Mouse (Mus musculus): Measurements from ENCODE around the gene Dnal1. TPM values are rescaled to one million over a fixed set of nuclear protein-coding genes. Genes with fewer than 3 reads are reported as not detected.
"Not testable (repeated sequence)": the region's sequence is repeated elsewhere in the genome, so short reads cannot be mapped to it uniquely, and the experiment has no call there.

Gene Dnal1
- polyA plus RNA-seq, 1 experiment from 2014 or later = 3.7 TPM

DNA sequence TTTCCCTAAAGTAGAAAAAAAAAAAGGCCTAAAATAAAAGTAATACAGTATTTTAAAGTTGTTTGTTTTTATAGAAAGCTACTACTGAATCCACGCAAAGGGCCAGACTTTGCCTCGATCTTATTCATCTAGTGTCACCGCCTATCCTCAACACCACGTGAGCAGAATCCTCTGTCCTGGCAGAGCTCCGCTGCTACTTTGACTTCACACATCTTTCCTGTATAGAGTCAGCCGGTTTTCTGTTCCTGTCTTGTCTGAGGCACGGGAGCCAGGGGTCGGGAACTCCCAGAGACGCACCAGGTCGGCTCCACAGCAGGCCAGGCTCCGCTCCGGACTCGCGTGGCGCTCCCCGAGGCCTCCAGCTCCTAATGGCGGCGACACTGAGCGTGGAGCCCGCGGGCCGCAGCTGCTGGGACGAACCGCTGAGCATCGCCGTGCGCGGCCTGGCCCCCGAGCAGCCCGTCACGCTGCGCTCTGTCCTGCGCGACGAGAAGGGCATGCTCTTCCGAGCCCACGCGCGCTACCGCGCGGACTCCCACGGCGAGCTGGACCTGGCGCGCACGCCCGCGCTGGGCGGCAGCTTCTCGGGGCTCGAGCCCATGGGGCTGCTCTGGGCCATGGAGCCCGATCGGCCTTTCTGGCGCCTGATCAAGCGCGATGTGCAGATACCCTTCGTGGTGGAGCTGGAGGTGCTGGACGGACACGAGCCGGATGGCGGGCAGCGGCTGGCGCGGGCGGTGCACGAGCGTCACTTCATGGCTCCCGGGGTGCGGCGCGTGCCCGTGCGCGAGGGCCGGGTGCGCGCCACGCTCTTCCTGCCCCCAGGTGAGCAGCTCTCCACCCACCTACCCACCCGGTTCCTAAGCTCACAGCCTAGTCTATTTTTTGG lies 13.3 kb upstream of the Dnal1 start, which contains the start of gene Acot6:
Gene Acot6 (plus strand): TSS at position 51 of the 889 bp plus-strand sequence.
- H3K4me3 ChIP-seq = peak within 1 kb of the TSS; percentile 64
- not testable (repeated sequence) for H3K9me3 ChIP-seq; H3K4me1 ChIP-seq; H3K36me3 ChIP-seq; H3K27me3 ChIP-seq (ENCODE audit: insufficient read depth, poor library complexity, severe bottlenecking)
- H3K27ac ChIP-seq = peak within 1 kb of the TSS; percentile 87
- DNase-seq (ENCODE audit: low spot score) = peak; percentile 81
- under 1% methylated on average over 79 of the region's 80 CpGs for WGBS

DNA sequence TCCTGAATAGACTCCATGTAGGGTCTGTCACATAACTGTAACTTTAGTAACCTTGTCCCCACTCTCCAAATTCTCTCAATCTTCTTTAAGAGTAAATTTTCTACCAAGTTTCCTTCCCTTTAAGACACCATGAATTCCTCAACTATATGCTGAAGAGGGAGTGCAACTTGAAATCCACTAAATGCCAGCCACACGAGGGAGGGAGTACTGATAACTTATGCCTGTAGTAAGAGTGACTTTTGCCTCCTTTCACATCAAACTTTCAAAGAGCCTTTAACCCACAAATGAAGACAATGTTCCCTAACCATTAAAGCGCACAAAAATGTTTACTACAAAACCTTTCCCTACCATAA lies 12.7 kb upstream of the Dnal1 start:
- WGBS = 48% methylated on average over 2 of the region's 2 CpGs
- no peaks in the 10 kb centered on the region for H3K27me3 ChIP-seq (ENCODE audit: insufficient read depth, poor library complexity, severe bottlenecking)
- H3K4me1 ChIP-seq = 0 out of 2 replicates have a peak, but pooled peaks cover 2% of the 10 kb centered on the region
- H3K27ac ChIP-seq = no peak overlapping the region
- no peak for DNase-seq (ENCODE audit: low spot score)
- no peaks in the 10 kb centered on the region for H3K36me3 ChIP-seq
- peak overlapping the region; percentile 64 for H3K4me3 ChIP-seq
- no peaks in the 10 kb centered on the region for H3K9me3 ChIP-seq

DNA sequence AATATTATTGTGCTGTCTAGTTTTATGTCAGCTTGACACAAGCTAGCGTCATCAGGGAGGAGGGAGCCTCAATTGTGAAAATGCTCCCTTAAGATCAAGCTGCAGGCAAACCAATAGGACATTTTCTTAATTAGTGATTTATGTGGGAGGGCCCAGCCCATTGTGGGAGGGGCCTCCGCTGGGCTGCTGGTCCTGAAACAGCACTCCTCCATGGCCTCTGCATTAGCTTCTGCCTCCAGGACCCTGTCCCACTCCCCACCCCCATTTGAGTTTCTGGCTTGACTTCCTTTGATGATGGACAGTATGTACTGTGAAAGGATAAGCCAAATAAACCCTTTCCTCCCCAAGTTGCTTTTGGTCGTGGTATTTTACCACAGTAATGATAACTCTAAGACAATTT lies 7.2 kb upstream of the Dnal1 start:
- H3K4me3 ChIP-seq = no peak overlapping the region
- no peak overlapping the region for H3K27ac ChIP-seq
- no peaks in the 10 kb centered on the region for H3K27me3 ChIP-seq (ENCODE audit: insufficient read depth, poor library complexity, severe bottlenecking)
- WGBS = 76% methylated on average over 3 of the region's 3 CpGs
- no peaks in the 10 kb centered on the region for H3K36me3 ChIP-seq
- no peaks in the 10 kb centered on the region for H3K9me3 ChIP-seq
- H3K4me1 ChIP-seq = no peaks in the 10 kb centered on the region
- DNase-seq (ENCODE audit: low spot score) = no peak

DNA sequence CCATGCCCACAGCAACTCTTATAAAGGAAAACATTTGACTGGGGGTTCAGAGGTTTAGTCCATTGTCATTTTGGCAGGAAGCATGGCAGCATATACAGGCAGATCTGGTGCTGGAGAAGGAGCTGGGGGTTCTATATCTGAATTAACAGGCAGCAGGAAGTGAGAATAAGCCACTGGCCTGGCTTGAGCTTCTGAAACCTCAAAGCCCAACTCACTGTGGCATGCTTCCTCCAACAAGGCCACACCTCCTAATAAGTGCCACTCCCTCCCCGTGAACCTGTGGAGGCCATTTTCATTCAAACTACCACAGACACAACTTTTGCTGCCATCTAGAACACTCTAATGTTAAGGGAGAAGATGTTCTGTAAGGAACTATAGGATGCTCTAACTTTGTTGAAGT lies 6.5 kb upstream of the Dnal1 start:
- no peak for DNase-seq (ENCODE audit: low spot score)
- Histone ChIP-seq H3K36me3 (no peaks in the 10 kb centered on the region), H3K27ac (no peak overlapping the region), H3K27me3 (ENCODE audit: insufficient read depth, poor library complexity, severe bottlenecking) (no peaks in the 10 kb centered on the region), H3K9me3 (no peaks in the 10 kb centered on the region), H3K4me1 (no peaks in the 10 kb centered on the region), H3K4me3 (no peak overlapping the region)
- 72% methylated on average over 1 of the region's 1 CpGs for WGBS

DNA sequence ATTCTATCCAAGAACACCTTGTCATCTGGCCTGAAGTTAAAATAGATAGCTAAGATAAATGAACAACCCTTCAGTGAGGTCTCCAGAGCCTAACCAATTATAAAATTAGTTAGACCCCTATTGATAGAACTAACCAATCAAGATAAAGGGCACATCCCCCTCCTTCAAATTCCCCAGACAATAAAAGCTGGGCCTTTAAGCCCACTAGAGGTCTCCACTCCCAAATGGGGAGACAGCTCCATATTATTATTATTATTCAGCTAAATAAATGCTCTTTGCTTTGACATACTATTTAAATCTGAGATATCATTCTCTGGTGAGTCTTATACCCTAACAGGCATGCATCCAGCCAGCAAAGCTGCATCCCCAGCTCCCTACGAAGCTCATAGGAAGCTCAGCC lies 4.2 kb upstream of the Dnal1 start:
- no peak overlapping the region for H3K27ac ChIP-seq
- H3K27me3 ChIP-seq (ENCODE audit: insufficient read depth, poor library complexity, severe bottlenecking) = no peaks in the 10 kb centered on the region
- 83% methylated on average over 1 of the region's 1 CpGs for WGBS
- H3K36me3 ChIP-seq = no peaks in the 10 kb centered on the region
- H3K4me3 ChIP-seq = no peak overlapping the region
- H3K4me1 ChIP-seq = peaks cover 9% of the 10 kb centered on the region
- no peaks in the 10 kb centered on the region for H3K9me3 ChIP-seq
- DNase-seq (ENCODE audit: low spot score) = no peak

DNA sequence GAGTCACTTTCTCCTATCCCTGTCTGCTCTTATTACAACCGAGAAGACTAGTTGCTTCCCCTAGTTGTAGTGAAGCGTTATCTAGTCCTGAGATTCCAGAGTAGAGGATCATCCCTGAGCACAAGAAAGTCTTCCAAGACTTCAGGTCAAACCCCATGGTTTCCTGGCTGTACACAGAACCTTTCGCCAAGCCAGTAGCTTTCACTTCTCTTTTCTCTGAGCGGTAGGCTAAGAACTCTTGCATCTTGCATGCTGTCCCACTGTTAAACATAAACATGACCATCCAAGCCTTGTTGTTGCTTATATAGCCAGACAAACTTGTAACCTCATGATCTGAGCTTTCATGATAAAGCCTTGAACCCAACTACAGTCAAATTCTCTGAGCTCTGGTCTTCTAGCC lies 3.4 kb upstream of the Dnal1 start:
- H3K27me3 ChIP-seq (ENCODE audit: insufficient read depth, poor library complexity, severe bottlenecking) = no peaks in the 10 kb centered on the region
- H3K27ac ChIP-seq = no peak overlapping the region
- no peak overlapping the region for H3K4me3 ChIP-seq
- peaks cover 11% of the 10 kb centered on the region for H3K4me1 ChIP-seq
- no peak for DNase-seq (ENCODE audit: low spot score)
- no peaks in the 10 kb centered on the region for H3K9me3 ChIP-seq
- H3K36me3 ChIP-seq = no peaks in the 10 kb centered on the region
- WGBS = 81% methylated on average over 4 of the region's 4 CpGs

DNA sequence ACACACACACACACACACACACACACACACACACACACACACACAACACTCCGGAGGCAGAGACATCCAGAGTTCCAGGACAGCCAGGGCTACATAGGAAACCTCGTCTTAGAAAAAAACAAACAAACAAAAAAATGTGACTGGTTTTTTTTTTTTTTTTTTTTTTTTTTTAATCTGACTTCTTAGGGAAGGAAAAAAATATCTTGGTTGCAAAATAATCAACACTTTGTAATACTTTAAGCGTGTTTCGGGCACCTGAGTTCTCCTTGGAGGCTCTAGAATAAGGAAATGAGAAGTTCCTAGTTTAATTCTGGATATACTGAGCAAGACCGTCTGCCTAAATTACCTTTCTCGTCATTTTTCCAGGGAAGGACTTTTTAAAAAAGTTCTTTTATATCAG lies 490 bp upstream of the Dnal1 start:
- Histone ChIP-seq H3K36me3 (no peaks in the 10 kb centered on the region), H3K27me3 (ENCODE audit: insufficient read depth, poor library complexity, severe bottlenecking) (no peaks in the 10 kb centered on the region), H3K9me3 (no peaks in the 10 kb centered on the region), H3K4me1 (peaks cover 11% of the 10 kb centered on the region), H3K27ac (peak overlapping the region; percentile 86; the same call in 1 of the 2 replicates), H3K4me3 (peak overlapping the region; percentile 94)
- DNase-seq (ENCODE audit: low spot score) = no peak
- WGBS = 52% methylated on average over 6 of the region's 6 CpGs

DNA sequence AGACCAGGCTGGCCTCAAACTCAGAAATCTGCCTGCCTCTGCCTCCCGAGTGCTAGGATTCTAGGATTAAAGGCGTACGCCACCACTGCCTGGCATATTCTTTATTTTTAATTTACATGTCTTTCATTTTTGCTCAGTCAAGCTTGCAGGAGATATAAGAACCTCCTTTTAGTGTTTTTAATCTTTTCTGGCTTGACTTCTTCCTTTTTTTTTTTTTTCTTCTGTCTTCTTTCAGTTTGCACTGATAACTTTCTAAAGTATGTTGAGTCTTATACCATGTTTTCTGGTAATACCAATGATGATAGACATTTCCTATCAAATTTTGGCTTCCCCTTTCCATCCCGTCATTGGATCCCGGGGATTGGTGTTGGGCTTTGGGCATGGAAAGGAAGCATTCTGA lies 5.4 kb downstream of the Dnal1 start:
- DNase-seq (ENCODE audit: low spot score) = no peak
- WGBS = 93% methylated on average over 5 of the region's 5 CpGs

DNA sequence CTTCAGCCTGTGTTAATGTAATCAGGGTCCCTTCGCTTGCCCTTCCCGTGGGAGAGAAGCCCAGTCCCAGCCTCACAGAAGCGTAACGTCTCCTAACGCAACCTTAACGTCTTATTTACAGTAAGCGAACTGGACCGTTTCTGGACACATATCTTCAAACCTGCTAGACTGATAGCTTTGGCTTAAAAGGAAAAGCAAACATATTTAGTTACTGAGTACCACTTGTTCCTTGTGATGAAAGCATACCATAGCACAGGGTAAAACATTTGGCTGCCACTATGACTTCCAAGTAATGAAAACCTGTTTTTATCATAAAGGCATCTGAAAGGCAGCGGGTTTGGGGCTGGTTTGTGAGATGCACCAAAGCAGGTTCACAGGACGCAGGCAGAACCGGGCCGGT lies 11.7 kb downstream of the Dnal1 start:
- no peaks in the 10 kb centered on the region for H3K9me3 ChIP-seq
- no peaks in the 10 kb centered on the region for H3K4me1 ChIP-seq
- peaks cover 17% of the 10 kb centered on the region; the same call in 1 of the 2 replicates for H3K36me3 ChIP-seq
- no peak for DNase-seq (ENCODE audit: low spot score)
- 78% methylated on average over 12 of the region's 12 CpGs for WGBS
- no peak overlapping the region for H3K4me3 ChIP-seq
- H3K27ac ChIP-seq = no peak overlapping the region
- no peaks in the 10 kb centered on the region for H3K27me3 ChIP-seq (ENCODE audit: insufficient read depth, poor library complexity, severe bottlenecking)

More for the DNA sequence above, 5.4 kb downstream of the Dnal1 start:
- H3K4me1 ChIP-seq = peaks cover 6% of the 10 kb centered on the region
- no peak overlapping the region for H3K4me3 ChIP-seq
- H3K27me3 ChIP-seq (ENCODE audit: insufficient read depth, poor library complexity, severe bottlenecking) = no peaks in the 10 kb centered on the region
- 0 out of 2 replicates have a peak, but pooled peaks cover 2% of the 10 kb centered on the region for H3K36me3 ChIP-seq
- no peak overlapping the region for H3K27ac ChIP-seq
- H3K9me3 ChIP-seq = no peaks in the 10 kb centered on the region

DNA sequence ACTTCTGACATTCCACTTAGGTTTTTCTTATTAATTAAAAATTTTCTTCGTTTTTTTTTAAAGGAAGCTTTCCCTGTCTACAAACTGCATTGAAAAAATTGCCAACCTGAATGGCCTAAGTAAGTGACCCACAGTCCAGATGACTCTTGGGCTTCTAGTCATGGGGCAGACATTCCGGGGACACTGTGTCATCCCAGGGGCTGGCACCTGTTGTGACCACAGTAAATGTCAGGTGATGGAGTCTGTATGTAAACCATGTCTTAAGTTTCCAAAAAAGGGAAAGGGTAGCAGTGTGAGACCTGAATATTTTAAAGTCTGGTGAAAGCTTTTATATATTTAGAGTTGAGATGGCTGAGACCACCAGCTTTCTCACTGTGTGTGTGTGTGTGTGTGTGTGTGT lies 12.7 kb downstream of the Dnal1 start:
- Histone ChIP-seq H3K9me3 (no peaks in the 10 kb centered on the region), H3K4me3 (no peak overlapping the region), H3K4me1 (no peaks in the 10 kb centered on the region), H3K27ac (no peak overlapping the region), H3K27me3 (ENCODE audit: insufficient read depth, poor library complexity, severe bottlenecking) (no peaks in the 10 kb centered on the region), H3K36me3 (peaks cover 22% of the 10 kb centered on the region)
- 82% methylated on average over 2 of the region's 2 CpGs for WGBS
- no peak for DNase-seq (ENCODE audit: low spot score)

DNA sequence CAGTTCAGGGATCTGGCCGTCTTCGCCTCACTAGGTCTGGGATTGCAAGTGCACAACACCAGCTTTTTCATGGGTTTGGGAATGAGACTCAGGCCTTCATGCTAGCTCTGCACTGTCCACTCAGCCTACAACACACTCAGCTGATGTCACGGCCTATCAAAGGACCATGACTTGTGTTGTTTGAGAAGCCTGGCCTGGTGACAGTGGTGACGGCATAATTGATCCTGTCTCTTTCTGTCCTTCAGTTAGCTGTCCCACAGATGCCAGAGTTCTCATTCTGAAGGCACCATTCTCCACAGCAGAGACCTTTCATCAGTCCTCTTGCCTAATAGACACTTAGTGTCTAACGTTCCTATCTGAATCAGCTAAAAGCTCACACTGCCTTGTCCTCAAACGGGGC lies 14.4 kb downstream of the Dnal1 start:
- Histone ChIP-seq H3K27ac (no peak overlapping the region), H3K4me1 (no peaks in the 10 kb centered on the region), H3K4me3 (no peak overlapping the region), H3K9me3 (no peaks in the 10 kb centered on the region), H3K36me3 (peaks cover 26% of the 10 kb centered on the region), H3K27me3 (ENCODE audit: insufficient read depth, poor library complexity, severe bottlenecking) (no peaks in the 10 kb centered on the region)
- DNase-seq (ENCODE audit: low spot score) = no peak
- WGBS = 80% methylated on average over 6 of the region's 6 CpGs

DNA sequence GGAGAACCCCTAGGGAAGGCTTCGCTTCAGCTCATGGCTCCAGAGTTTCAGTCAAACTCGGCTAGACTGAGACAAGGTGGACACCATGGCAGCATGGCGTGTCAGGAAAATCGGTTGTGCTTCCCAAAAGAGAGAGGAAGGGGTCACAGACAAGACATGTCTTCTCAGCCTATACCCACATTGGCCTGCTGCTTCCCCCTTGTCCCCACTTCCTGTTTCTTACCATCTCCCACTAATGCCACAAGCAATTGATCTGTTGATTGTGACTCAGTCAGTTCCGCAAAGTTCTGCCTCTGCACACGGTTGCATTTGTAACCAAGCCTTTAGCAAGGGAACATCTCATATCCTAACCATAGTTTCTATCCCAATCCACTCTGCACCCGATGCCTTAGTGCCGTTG lies 15.8 kb downstream of the Dnal1 start:
- H3K27ac ChIP-seq = no peak overlapping the region
- H3K4me3 ChIP-seq = no peak overlapping the region
- no peak for DNase-seq (ENCODE audit: low spot score)
- peaks cover 24% of the 10 kb centered on the region for H3K36me3 ChIP-seq
- no peaks in the 10 kb centered on the region for H3K4me1 ChIP-seq
- 85% methylated on average over 8 of the region's 8 CpGs for WGBS
- no peaks in the 10 kb centered on the region for H3K27me3 ChIP-seq (ENCODE audit: insufficient read depth, poor library complexity, severe bottlenecking)
- H3K9me3 ChIP-seq = no peaks in the 10 kb centered on the region

DNA sequence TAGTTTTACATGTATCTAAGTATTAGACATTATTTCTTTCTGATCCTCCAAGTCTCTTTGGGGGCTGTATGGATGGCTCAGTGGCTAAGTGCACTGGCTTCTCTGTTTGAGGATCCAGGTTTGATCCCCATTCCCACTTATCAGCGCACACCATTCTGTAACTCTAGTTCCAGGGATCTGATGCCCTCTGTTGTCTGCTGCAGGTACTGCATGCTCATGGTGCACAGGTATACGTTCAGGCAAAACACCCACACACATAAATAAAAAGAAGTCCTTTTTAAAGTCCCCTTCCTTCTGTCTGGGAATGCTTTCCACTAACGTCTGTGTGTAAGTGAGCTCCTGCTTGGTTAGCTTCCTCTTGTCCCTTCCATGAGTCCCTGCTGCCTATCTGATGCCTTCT lies 18.1 kb downstream of the Dnal1 start:
- Histone ChIP-seq H3K36me3 (peaks cover 36% of the 10 kb centered on the region), H3K4me3 (no peak overlapping the region), H3K4me1 (no peaks in the 10 kb centered on the region), H3K27me3 (ENCODE audit: insufficient read depth, poor library complexity, severe bottlenecking) (no peaks in the 10 kb centered on the region), H3K9me3 (no peaks in the 10 kb centered on the region), H3K27ac (no peak overlapping the region)
- DNase-seq (ENCODE audit: low spot score) = no peak
- WGBS = 57% methylated on average over 3 of the region's 3 CpGs

DNA sequence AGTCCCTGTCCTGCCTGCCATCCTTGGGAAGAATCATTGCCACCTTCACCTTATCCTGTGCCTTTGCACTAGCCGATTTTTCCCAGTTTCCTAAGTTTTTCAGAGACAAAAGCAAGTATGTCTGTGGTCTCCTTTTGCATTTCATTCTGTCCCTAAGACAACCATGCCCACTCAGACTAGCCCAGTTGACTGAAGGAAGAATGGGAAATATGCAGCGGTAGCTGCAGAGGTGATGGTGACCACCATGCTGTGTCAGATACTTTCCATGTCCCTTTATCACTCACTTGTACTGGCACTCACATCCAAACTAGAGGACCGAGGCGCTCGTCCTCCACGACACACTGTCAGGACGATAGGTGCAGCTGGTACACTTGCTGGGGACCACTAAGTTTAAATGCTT lies 23.0 kb downstream of the Dnal1 start:
- Histone ChIP-seq H3K4me1 (no peaks in the 10 kb centered on the region), H3K27ac (no peak overlapping the region), H3K9me3 (no peaks in the 10 kb centered on the region), H3K36me3 (peaks cover 26% of the 10 kb centered on the region), H3K27me3 (ENCODE audit: insufficient read depth, poor library complexity, severe bottlenecking) (no peaks in the 10 kb centered on the region), H3K4me3 (no peak overlapping the region)
- no peak for DNase-seq (ENCODE audit: low spot score)
- WGBS = 88% methylated on average over 7 of the region's 7 CpGs
